Mouse (Mus musculus): ENCODE results near the gene Clhc1. TPM values are rescaled to one million over a fixed set of nuclear protein-coding genes. Genes with fewer than 3 reads are reported as not detected.

Gene Clhc1
- polyA plus RNA-seq, 1 experiment, result 1.2 TPM

GRCm38 (mm10) chr11:29560452-29560851 lies 12.7 kb downstream of the Clhc1 start:
- Histone ChIP-seq H3K4me1 (ENCODE audit: control insufficient read depth, insufficient read depth, low read length) (peaks cover 3% of the 10 kb centered on the region), H3K4me3 (ENCODE audit: insufficient read depth, low read length) (no peak overlapping the region), H3K27ac (ENCODE audit: insufficient read depth, low read depth, low read length) (no peak overlapping the region)
- TF ChIP-seq CTCF (IDR thresholded peaks at IDR 0.05; ENCODE audit: low read depth, low read length) (no peak), POLR2A (IDR thresholded peaks at IDR 0.05; ENCODE audit: borderline replicate concordance, low read depth, low read length) (no peak)

- no peak for TF ChIP-seq CTCF (IDR thresholded peaks at IDR 0.05; ENCODE audit: low read depth, low read length)
- TF ChIP-seq POLR2A (IDR thresholded peaks at IDR 0.05; ENCODE audit: borderline replicate concordance, low read depth, low read length), result no peak
- no peak overlapping the region for H3K4me3 ChIP-seq (ENCODE audit: insufficient read depth, low read length)
- H3K27ac ChIP-seq (ENCODE audit: insufficient read depth, low read depth, low read length), result no peak overlapping the region
- peaks cover 3% of the 10 kb centered on the region for H3K4me1 ChIP-seq (ENCODE audit: control insufficient read depth, insufficient read depth, low read length)
Observed at GRCm38 (mm10) chr11:29560990-29561389, 13.2 kb downstream of the Clhc1 start.

GRCm38 (mm10) chr11:29563406-29563805 lies 15.7 kb downstream of the Clhc1 start:
- TF ChIP-seq POLR2A (IDR thresholded peaks at IDR 0.05; ENCODE audit: borderline replicate concordance, low read depth, low read length) (no peak), CTCF (IDR thresholded peaks at IDR 0.05; ENCODE audit: low read depth, low read length) (no peak)
- H3K4me1 ChIP-seq (ENCODE audit: control insufficient read depth, insufficient read depth, low read length), result peaks cover 3% of the 10 kb centered on the region
- no peak overlapping the region for H3K27ac ChIP-seq (ENCODE audit: insufficient read depth, low read depth, low read length)
- no peak overlapping the region for H3K4me3 ChIP-seq (ENCODE audit: insufficient read depth, low read length)

GRCm38 (mm10) chr11:29571536-29571935 lies 23.8 kb downstream of the Clhc1 start:
- Histone ChIP-seq H3K4me3 (ENCODE audit: insufficient read depth, low read length) (no peak overlapping the region), H3K27ac (ENCODE audit: insufficient read depth, low read depth, low read length) (no peak overlapping the region), H3K4me1 (ENCODE audit: control insufficient read depth, insufficient read depth, low read length) (peaks cover 14% of the 10 kb centered on the region)
- TF ChIP-seq POLR2A (IDR thresholded peaks at IDR 0.05; ENCODE audit: borderline replicate concordance, low read depth, low read length) (no peak), CTCF (IDR thresholded peaks at IDR 0.05; ENCODE audit: low read depth, low read length) (no peak)

- Histone ChIP-seq H3K27ac (ENCODE audit: insufficient read depth, low read depth, low read length) (no peak overlapping the region), H3K4me3 (ENCODE audit: insufficient read depth, low read length) (no peak overlapping the region), H3K4me1 (ENCODE audit: control insufficient read depth, insufficient read depth, low read length) (peaks cover 16% of the 10 kb centered on the region)
- no peak for TF ChIP-seq CTCF (IDR thresholded peaks at IDR 0.05; ENCODE audit: low read depth, low read length)
- no peak for TF ChIP-seq POLR2A (IDR thresholded peaks at IDR 0.05; ENCODE audit: borderline replicate concordance, low read depth, low read length)
Observed at GRCm38 (mm10) chr11:29572656-29573055, 24.9 kb downstream of the Clhc1 start.

- H3K4me1 ChIP-seq (ENCODE audit: control insufficient read depth, insufficient read depth, low read length), result peaks cover 3% of the 10 kb centered on the region
- TF ChIP-seq POLR2A (IDR thresholded peaks at IDR 0.05; ENCODE audit: borderline replicate concordance, low read depth, low read length) (no peak), CTCF (IDR thresholded peaks at IDR 0.05; ENCODE audit: low read depth, low read length) (no peak)
- H3K27ac ChIP-seq (ENCODE audit: insufficient read depth, low read depth, low read length), result no peak overlapping the region
- no peak overlapping the region for H3K4me3 ChIP-seq (ENCODE audit: insufficient read depth, low read length)
Observed at GRCm38 (mm10) chr11:29579610-29580009, 31.9 kb downstream of the Clhc1 start.

GRCm38 (mm10) chr11:29595217-29595616 lies 47.5 kb downstream of the Clhc1 start:
- H3K4me3 ChIP-seq (ENCODE audit: insufficient read depth, low read length), result no peak overlapping the region
- TF ChIP-seq POLR2A (IDR thresholded peaks at IDR 0.05; ENCODE audit: borderline replicate concordance, low read depth, low read length), result no peak
- no peak for TF ChIP-seq CTCF (IDR thresholded peaks at IDR 0.05; ENCODE audit: low read depth, low read length)
- H3K4me1 ChIP-seq (ENCODE audit: control insufficient read depth, insufficient read depth, low read length), result no peaks in the 10 kb centered on the region
- H3K27ac ChIP-seq (ENCODE audit: insufficient read depth, low read depth, low read length), result no peak overlapping the region

- no peak for TF ChIP-seq CTCF (IDR thresholded peaks at IDR 0.05; ENCODE audit: low read depth, low read length)
- no peak for TF ChIP-seq POLR2A (IDR thresholded peaks at IDR 0.05; ENCODE audit: borderline replicate concordance, low read depth, low read length)
- H3K27ac ChIP-seq (ENCODE audit: insufficient read depth, low read depth, low read length), result no peak overlapping the region
Observed at GRCm38 (mm10) chr11:29597159-29597558, 49.4 kb downstream of the Clhc1 start.

GRCm38 (mm10) chr11:29599000-29599399 lies 51.2 kb downstream of the Clhc1 start:
- Histone ChIP-seq H3K27ac (ENCODE audit: insufficient read depth, low read depth, low read length) (no peak overlapping the region), H3K4me1 (ENCODE audit: control insufficient read depth, insufficient read depth, low read length) (no peaks in the 10 kb centered on the region), H3K4me3 (ENCODE audit: insufficient read depth, low read length) (no peak overlapping the region)
- no peak for TF ChIP-seq CTCF (IDR thresholded peaks at IDR 0.05; ENCODE audit: low read depth, low read length)
- no peak for TF ChIP-seq POLR2A (IDR thresholded peaks at IDR 0.05; ENCODE audit: borderline replicate concordance, low read depth, low read length)

More at GRCm38 (mm10) chr11:29597159-29597558, 49.4 kb downstream of the Clhc1 start:
- no peak overlapping the region for H3K4me3 ChIP-seq (ENCODE audit: insufficient read depth, low read length)
- no peaks in the 10 kb centered on the region for H3K4me1 ChIP-seq (ENCODE audit: control insufficient read depth, insufficient read depth, low read length)

- TF ChIP-seq CTCF (IDR thresholded peaks at IDR 0.05; ENCODE audit: low read depth, low read length), result no peak
- no peak for TF ChIP-seq POLR2A (IDR thresholded peaks at IDR 0.05; ENCODE audit: borderline replicate concordance, low read depth, low read length)
- Histone ChIP-seq H3K4me3 (ENCODE audit: insufficient read depth, low read length) (no peak overlapping the region), H3K4me1 (ENCODE audit: control insufficient read depth, insufficient read depth, low read length) (peaks cover 4% of the 10 kb centered on the region), H3K27ac (ENCODE audit: insufficient read depth, low read depth, low read length) (no peak overlapping the region)
Observed at GRCm38 (mm10) chr11:29603581-29603980, 55.8 kb downstream of the Clhc1 start.

Data from bone marrow macrophage, adult 2 months (primary cell).